Mouse (Mus musculus) neural tube, embryonic 13.5 days (tissue): Measurements from ENCODE around the gene Eif4h. TPM values are rescaled to one million over a fixed set of nuclear protein-coding genes. Genes with fewer than 3 reads are reported as not detected.
A peak's percentile ranks its signal among the peaks of the same experiment; 100 is the strongest.

Experiments
- ATAC-seq: fragments of 200-750 bp; cut with Nextera tagmentation; 2 replicates; pipeline ENCODE4 v1.8.0; 2017; ENCODE audit warnings: low read depth, mild to moderate bottlenecking, moderate TSS enrichment, moderate library complexity
- H3K27ac ChIP-seq: fragments of 300-500 bp; sonication (generic); replicated peaks from 2 replicates; pipeline ENCODE4 v1.5.1; 2015; ENCODE audit warnings: moderate library complexity, mild to moderate bottlenecking, inconsistent platforms
- H3K27me3 ChIP-seq: fragments of 300-500 bp; sonication (generic); 2 replicates; pipeline ENCODE4 v1.6.1; 2015; ENCODE audit warnings: mild to moderate bottlenecking, inconsistent platforms
- H3K36me3 ChIP-seq: fragments of 300-500 bp; sonication (generic); 2 replicates; pipeline ENCODE4 v1.6.1; 2015; ENCODE audit warnings: mild to moderate bottlenecking, inconsistent platforms
- H3K4me1 ChIP-seq: fragments of 300-500 bp; sonication (generic); replicated peaks from 2 replicates; pipeline ENCODE4 v1.6.1; 2015; ENCODE audit warnings: inconsistent platforms
- H3K4me2 ChIP-seq: fragments of 300-500 bp; sonication (generic); 2 replicates; pipeline ENCODE4 v1.6.1; 2015; ENCODE audit warnings: inconsistent platforms, mild to moderate bottlenecking, moderate library complexity
- H3K4me3 ChIP-seq: fragments of 300-500 bp; sonication (generic); 2 replicates; pipeline ENCODE4 v1.5.1; 2015; ENCODE audit warnings: mild to moderate bottlenecking, inconsistent platforms
- H3K9ac ChIP-seq: fragments of 300-500 bp; sonication (generic); 2 replicates; pipeline ENCODE4 v1.6.1; 2015; ENCODE audit warnings: moderate library complexity, mild to moderate bottlenecking, inconsistent platforms
- H3K9me3 ChIP-seq: fragments of 300-500 bp; sonication (generic); 2 replicates; pipeline ENCODE4 v1.6.1; 2016; ENCODE audit warnings: inconsistent platforms
- WGBS: fragments of 180-500 bp; shearing (Covaris S2); methylation state at CpG from one replicate; pipeline ENCODE4 v1.1.7; 2015; 5-methylcytosine and 5-hydroxymethylcytosine counted together
- polyA plus RNA-seq: library from polyadenylated mRNA; unstranded; fragments of >200 nt; fragmentation: Nextera tagmentation; extraction: Ambion mirVana; gene quantifications from 2 replicates; pipeline ENCODE4 v1.2.1, GENCODE M21; 2015

Eif4h gene
- polyA plus RNA-seq, 1 experiment from 2014 or later = 338 TPM

DNA sequence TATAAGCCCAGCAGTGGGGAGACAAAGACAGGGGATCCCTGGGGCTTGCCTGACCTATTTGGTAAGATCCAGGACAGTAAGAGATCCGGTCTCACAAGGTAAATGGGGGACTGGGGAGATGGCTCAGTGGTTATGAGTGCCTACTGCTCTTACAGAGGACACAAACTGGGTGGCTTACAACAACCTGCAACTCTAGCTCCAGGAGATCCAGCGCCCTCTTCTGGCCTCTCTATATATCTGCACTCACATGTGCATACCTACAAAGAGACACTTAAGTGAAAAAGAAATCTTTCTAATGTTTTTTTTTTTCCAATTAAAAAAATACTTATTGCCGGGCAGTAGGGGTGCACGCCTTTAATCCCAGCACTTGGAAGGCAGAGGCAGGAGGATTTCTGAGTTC lies 7.2 kb upstream of the Eif4h start:
- Histone ChIP-seq H3K9ac (no peak overlapping the region), H3K4me3 (no peak overlapping the region), H3K27me3 (no peaks in the 10 kb centered on the region), H3K9me3 (no peaks in the 10 kb centered on the region), H3K27ac (no peak overlapping the region), H3K4me2 (no peak overlapping the region), H3K4me1 (no peaks in the 10 kb centered on the region), H3K36me3 (no peaks in the 10 kb centered on the region)
- no peak for ATAC-seq
- 76% methylated on average over 4 of the region's 4 CpGs for WGBS

DNA sequence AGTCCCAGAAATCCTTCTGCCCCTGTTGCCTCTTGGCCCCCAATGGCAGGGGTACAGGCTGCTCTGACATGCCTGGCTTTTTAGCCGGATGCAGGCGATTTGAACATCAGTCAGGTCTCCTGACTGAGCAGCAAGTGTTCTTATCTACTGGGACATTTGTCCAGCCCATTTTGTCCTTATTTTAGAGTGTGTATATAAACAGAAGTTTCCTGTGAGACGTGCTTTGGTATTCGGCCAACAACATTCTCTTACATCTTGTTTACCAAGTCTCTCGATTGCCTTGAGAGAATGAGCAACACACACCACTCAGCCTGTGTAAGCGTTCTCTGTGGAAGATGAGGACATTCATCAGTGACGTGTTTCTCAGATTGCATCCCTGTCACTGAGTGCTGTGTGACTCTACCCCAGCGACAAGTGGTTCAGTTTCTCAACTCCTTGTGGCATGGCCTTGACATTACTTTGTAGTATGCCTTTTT lies 5.4 kb upstream of the Eif4h start:
- WGBS = 75% methylated on average over 8 of the region's 8 CpGs
- no peak overlapping the region for H3K4me2 ChIP-seq
- H3K9ac ChIP-seq = no peak overlapping the region
- no peak overlapping the region for H3K4me3 ChIP-seq
- no peak for ATAC-seq
- no peak overlapping the region for H3K27ac ChIP-seq
- H3K9me3 ChIP-seq = no peaks in the 10 kb centered on the region
- no peaks in the 10 kb centered on the region for H3K36me3 ChIP-seq
- no peaks in the 10 kb centered on the region for H3K27me3 ChIP-seq
- peaks cover 4% of the 10 kb centered on the region for H3K4me1 ChIP-seq

DNA sequence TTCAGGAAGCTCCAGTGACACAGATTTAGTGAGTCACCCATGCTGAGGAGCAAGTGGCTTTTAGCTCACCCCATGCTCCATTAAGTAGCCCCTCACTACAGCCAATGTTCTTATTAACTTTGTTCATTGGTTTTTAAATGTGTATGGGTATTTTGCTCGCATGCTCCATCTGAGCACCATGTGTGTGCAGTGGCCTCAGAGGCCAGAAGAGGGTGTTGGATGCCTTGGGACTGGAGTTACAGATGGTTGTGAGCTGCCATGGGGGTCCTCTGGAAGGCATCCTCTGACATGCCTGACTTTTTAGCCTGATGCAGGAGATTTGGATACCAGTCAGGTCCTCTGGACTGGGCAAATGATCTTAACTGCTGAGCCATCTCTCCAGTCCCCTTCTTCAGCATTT lies 4.8 kb upstream of the Eif4h start:
- ATAC-seq = no peak
- Histone ChIP-seq H3K4me2 (no peak overlapping the region), H3K4me3 (no peak overlapping the region), H3K27ac (no peak overlapping the region), H3K9me3 (no peaks in the 10 kb centered on the region), H3K9ac (no peak overlapping the region), H3K36me3 (no peaks in the 10 kb centered on the region), H3K27me3 (no peaks in the 10 kb centered on the region), H3K4me1 (peaks cover 6% of the 10 kb centered on the region)
- 79% methylated on average over 1 of the region's 1 CpGs for WGBS

DNA sequence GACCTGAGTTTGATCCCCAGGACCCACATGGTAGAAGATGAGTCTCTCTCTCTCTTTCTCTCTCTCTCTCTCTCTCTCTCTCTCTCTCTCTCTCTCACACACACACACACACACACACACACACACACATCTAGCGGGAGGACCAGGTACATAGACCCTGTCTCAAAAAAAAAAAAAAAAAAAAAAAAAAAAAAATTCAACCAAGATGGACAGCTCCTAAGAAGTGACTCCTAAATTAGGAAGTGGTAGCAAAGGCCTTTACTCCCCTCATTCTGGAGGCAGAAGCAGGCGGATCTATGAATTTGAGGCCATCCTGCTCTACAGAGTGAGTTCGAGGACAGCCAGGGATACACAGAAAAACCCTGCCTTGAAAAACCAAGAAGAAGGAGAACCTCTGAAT lies 1.1 kb upstream of the Eif4h start:
- Histone ChIP-seq H3K27me3 (no peaks in the 10 kb centered on the region), H3K27ac (no peak overlapping the region), H3K4me2 (no peak overlapping the region), H3K4me3 (no peak overlapping the region), H3K36me3 (peaks cover 13% of the 10 kb centered on the region), H3K9me3 (no peaks in the 10 kb centered on the region), H3K9ac (no peak overlapping the region), H3K4me1 (peaks cover 29% of the 10 kb centered on the region)
- WGBS = 90% methylated on average over 3 of the region's 3 CpGs
- no peak for ATAC-seq

DNA sequence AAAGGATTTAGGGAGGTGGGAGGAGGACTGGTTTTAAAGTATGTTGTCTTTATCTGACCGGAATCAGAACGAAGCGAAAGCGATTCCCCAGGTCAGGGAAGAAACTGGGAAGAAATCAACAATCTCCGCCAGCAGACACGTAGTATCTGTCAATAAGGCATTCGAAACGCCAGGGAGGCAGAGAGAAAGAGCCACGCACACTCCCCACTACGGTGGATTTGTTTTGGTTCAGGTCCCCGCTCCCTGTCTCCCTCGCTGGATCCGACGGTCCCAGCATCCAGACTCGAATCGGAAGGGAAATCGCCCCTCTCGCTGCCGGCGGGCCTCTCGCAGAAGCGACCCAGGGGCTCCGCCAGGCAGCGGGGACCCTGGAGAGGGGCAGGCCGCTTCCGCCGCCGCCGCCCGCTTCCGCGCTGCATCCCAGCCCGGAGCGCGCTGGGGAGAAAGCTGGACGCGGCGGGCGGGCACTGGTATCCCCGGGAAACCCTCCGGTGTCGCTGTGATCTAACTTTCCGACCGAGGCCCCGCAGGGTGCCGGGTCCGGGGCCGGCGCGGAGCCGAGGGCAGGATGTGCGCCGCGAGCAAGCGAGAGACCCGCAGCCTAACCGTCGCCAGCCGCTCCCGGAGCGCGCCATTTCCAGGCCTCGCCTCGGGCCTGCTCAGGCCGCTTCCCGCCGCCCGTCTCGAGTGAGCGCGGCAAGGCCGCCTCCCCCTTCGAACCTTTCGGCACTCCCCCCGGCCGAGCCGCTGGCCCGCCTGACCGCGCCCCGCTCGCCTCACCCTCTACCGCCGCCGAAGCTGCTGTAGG lies 625 bp downstream of the Eif4h start:
- H3K4me1 ChIP-seq = peaks cover 38% of the 10 kb centered on the region
- H3K27ac ChIP-seq = peak overlapping the region; percentile 96
- peak overlapping the region; percentile 95 for H3K4me3 ChIP-seq
- peak overlapping the region; percentile 99 for H3K9ac ChIP-seq
- H3K36me3 ChIP-seq = peaks cover 25% of the 10 kb centered on the region
- H3K27me3 ChIP-seq = no peaks in the 10 kb centered on the region
- ATAC-seq = peak; percentile 77
- under 1% methylated on average over 84 of the region's 85 CpGs for WGBS
- H3K4me2 ChIP-seq = peak overlapping the region; percentile 80
- H3K9me3 ChIP-seq = no peaks in the 10 kb centered on the region

DNA sequence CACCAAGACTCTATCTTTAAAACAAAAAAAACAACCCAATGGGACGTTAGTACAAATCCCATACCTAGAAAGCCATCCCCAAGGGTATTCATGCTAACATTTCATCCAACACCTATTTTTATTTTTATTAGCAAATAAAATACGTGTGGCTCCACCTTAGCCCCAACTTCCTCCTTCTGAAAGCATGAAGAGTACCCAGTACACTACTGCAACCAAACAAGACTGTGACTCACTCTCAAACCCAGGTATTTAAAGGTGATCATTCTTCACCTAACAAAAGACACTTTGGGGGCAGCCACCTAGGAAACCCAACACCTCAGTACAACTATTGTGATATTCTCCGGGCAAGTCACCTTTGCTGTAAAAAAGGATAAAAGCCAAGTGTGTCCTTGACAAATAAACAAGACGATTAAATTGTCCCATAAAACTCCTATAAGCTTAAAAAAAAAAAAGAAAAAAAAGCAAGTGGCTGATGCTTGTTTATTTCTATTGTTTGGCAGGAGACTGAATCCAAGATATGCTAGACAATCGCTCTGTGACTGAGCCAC lies 1.4 kb downstream of the Eif4h start:
- Histone ChIP-seq H3K4me2 (peak overlapping the region; percentile 80), H3K27me3 (no peaks in the 10 kb centered on the region), H3K9me3 (no peaks in the 10 kb centered on the region), H3K4me1 (peaks cover 45% of the 10 kb centered on the region), H3K4me3 (peak overlapping the region; percentile 95), H3K9ac (peak overlapping the region; percentile 99), H3K36me3 (peaks cover 30% of the 10 kb centered on the region), H3K27ac (peak overlapping the region; percentile 96)
- no peak for ATAC-seq
- WGBS = 34% methylated on average over 5 of the region's 5 CpGs

DNA sequence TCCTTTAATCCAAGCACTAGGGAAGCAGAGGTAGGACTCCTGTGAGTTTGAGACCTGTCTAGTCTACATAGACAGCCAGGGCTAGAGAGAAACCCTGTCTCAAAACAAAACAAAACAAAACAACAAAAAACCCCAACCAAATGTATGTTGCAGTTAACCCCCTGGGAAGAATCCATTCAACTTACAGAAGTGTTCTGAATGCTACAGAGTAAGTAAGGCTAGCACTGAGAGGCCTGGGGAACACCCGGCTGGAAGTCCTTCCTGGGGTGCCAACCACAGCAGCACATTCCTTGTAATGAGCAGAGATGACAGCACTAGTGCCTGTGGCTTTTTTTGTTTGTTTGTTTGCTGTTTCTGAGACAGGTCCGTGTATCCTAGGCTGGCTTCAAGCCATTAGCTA lies 6.4 kb downstream of the Eif4h start:
- Histone ChIP-seq H3K27me3 (no peaks in the 10 kb centered on the region), H3K9ac (no peak overlapping the region), H3K9me3 (no peaks in the 10 kb centered on the region), H3K4me3 (no peak overlapping the region), H3K4me2 (no peak overlapping the region), H3K4me1 (peaks cover 43% of the 10 kb centered on the region), H3K36me3 (peaks cover 54% of the 10 kb centered on the region), H3K27ac (no peak overlapping the region)
- no peak for ATAC-seq
- 65% methylated on average over 2 of the region's 2 CpGs for WGBS

DNA sequence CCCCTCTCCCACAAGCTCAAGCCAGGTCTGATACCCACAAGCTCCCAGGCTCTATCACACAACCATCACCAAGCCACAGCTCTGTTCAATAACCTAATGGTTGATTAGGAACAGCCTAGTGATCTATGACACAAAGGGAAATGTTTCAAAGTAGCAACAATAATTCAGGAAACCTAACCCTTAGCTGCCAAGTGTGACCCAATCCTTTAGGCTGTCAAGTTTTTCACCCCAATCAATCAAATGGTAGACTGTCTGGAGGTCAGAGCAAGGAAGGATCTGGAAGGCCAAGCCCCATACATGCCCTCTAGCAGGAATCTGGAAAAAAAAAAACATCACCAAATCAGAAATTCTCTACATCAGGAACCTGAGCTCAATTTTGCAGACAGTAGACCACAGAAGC lies 8.5 kb downstream of the Eif4h start:
- Histone ChIP-seq H3K27me3 (no peaks in the 10 kb centered on the region), H3K4me3 (no peak overlapping the region), H3K9me3 (no peaks in the 10 kb centered on the region), H3K36me3 (peaks cover 66% of the 10 kb centered on the region), H3K9ac (no peak overlapping the region; the same call in 1 of the 2 replicates), H3K4me1 (peaks cover 27% of the 10 kb centered on the region), H3K4me2 (no peak overlapping the region), H3K27ac (no peak overlapping the region)
- ATAC-seq = no peak

DNA sequence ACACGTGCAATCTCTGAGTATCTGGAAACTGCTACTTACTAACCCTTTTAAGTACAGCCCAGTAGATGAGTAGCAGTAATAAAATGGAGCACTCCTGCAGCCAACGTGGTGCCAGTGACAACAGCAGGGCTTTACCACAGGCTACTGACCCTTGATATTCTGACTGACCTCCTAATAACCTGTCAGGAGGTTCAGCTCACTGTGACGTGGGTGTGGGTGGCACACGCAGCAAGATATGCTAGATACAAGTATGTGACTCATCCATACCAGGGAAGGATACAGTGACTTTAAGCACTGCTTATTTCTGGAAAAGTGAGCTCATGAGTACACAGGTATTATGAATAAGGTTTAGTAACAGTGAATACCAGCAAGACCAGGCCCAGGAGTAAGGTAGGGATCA lies 9.8 kb downstream of the Eif4h start:
- Histone ChIP-seq H3K27me3 (no peaks in the 10 kb centered on the region), H3K36me3 (peaks cover 68% of the 10 kb centered on the region), H3K4me3 (no peak overlapping the region), H3K9me3 (no peaks in the 10 kb centered on the region), H3K4me1 (peaks cover 20% of the 10 kb centered on the region), H3K27ac (no peak overlapping the region), H3K4me2 (no peak overlapping the region), H3K9ac (no peak overlapping the region)
- 85% methylated on average over 4 of the region's 4 CpGs for WGBS
- no peak for ATAC-seq

DNA sequence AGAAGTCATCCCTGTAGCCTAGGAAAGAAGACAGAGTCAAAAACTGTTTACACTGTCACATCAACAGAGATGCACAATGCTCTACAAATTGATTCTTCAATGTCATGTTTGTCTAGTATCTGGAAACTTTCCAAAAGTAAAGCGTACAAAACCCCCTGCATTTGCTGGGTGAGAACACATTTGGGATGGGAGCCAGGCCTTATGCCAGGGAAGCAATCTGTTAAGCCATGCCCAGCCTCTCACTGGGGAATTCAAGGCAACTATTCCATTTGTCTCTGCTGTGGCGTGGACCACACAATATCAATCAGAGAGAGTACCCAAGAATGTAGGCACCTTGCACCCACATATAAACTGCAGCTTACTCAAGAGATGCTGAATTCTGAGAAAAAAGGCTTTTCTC lies 17.2 kb downstream of the Eif4h start:
- no peak for ATAC-seq
- H3K27me3 ChIP-seq = no peaks in the 10 kb centered on the region
- no peak overlapping the region for H3K4me2 ChIP-seq
- no peak overlapping the region for H3K27ac ChIP-seq
- no peak overlapping the region for H3K9ac ChIP-seq
- no peaks in the 10 kb centered on the region for H3K9me3 ChIP-seq
- 0 out of 2 replicates have a peak, but pooled peaks cover 8% of the 10 kb centered on the region for H3K4me1 ChIP-seq
- peaks cover 99% of the 10 kb centered on the region for H3K36me3 ChIP-seq
- no peak overlapping the region for H3K4me3 ChIP-seq
- WGBS = 66% methylated on average over 2 of the region's 2 CpGs

DNA sequence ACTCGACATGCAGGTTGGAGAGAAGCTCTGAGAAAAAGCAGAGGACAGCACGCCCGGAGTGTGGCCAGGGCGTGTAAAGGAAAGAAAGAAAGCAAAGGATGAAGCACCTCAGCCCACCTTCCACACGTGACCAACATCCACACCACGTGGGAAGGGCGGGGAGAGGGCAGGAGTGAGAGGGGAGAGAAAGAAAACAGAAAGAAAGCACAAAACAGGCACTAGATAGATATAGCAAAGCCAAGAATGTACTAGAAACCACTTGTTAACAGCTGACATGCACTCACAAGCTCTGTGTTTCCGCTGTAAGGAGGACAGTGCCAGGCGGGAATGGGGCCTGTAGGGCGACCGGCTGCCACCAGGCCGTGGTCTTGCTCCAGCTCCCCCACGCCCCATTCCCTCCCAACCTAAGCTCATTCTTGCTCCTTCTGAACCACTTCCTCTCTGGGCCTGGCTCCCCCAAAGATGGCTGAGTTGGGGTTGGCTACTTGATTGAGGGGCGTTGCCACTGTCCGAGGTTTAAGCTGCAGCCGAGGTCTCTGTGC lies 18.1 kb downstream of the Eif4h start:
- no peak for ATAC-seq
- 90% methylated on average over 16 of the region's 16 CpGs for WGBS
- no peak overlapping the region for H3K4me3 ChIP-seq
- 0 out of 2 replicates have a peak, but pooled peaks cover 8% of the 10 kb centered on the region for H3K4me1 ChIP-seq
- peaks cover 95% of the 10 kb centered on the region for H3K36me3 ChIP-seq
- no peaks in the 10 kb centered on the region for H3K27me3 ChIP-seq
- H3K4me2 ChIP-seq = no peak overlapping the region
- H3K9me3 ChIP-seq = no peaks in the 10 kb centered on the region
- H3K27ac ChIP-seq = no peak overlapping the region
- H3K9ac ChIP-seq = no peak overlapping the region

DNA sequence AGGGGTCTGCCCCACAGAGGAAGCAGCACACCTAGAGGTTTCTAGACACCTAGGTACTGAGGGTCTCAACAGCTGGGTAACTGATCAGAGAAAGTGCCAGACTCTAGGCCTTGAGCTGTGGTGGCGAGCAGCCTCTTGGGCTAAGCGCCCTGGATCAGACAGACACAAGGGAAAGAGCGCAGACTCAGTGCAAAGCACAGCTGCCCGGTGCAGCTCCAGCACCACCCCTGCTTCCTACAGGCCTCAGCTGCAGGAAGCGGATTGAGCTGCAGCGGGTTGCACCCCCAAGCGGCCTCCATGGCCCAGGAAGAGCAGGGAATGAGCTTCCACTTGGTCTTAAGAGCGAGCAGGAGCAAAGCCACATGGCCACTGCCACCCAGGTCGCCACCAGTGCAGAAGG lies 18.8 kb downstream of the Eif4h start:
- H3K4me3 ChIP-seq = no peak overlapping the region
- 0 out of 2 replicates have a peak, but pooled peaks cover 8% of the 10 kb centered on the region for H3K4me1 ChIP-seq
- H3K27me3 ChIP-seq = no peaks in the 10 kb centered on the region
- no peak overlapping the region for H3K9ac ChIP-seq
- WGBS = 91% methylated on average over 9 of the region's 9 CpGs
- no peak overlapping the region for H3K27ac ChIP-seq
- H3K4me2 ChIP-seq = no peak overlapping the region
- ATAC-seq = no peak
- peaks cover 88% of the 10 kb centered on the region for H3K36me3 ChIP-seq
- H3K9me3 ChIP-seq = no peaks in the 10 kb centered on the region
